Mouse (Mus musculus) cerebellum, adult 11-12 months (tissue): Measurements from ENCODE around the gene Aurkc.
"Not testable (repeated sequence)": the region's sequence is repeated elsewhere in the genome, so short reads cannot be mapped to it uniquely, and the experiment has no call there.

Source experiments
- DNase-seq: peaks from one replicate; pipeline ENCODE4 v3.0.0; 2022

The Aurkc gene

GRCm38 (mm10) chr7:6995251-6995650, at the start of gene Aurkc:
TSS of gene Aurkc (plus strand) at chr7:6995300.
- DNase-seq, result not testable (repeated sequence)

GRCm38 (mm10) chr7:6948061-6948460, 47.0 kb upstream of the Aurkc start:
- DNase-seq, result peak; percentile 67

- DNase-seq, result no peak
Observed at GRCm38 (mm10) chr7:6956576-6956975, 38.5 kb upstream of the Aurkc start.

- no peak for DNase-seq
Observed at GRCm38 (mm10) chr7:6958574-6958973, 36.5 kb upstream of the Aurkc start.

- no peak for DNase-seq
Observed at GRCm38 (mm10) chr7:6973566-6973965, 21.5 kb upstream of the Aurkc start.

- DNase-seq, result no peak
Observed at GRCm38 (mm10) chr7:6976890-6977289, 18.2 kb upstream of the Aurkc start.

DNA sequence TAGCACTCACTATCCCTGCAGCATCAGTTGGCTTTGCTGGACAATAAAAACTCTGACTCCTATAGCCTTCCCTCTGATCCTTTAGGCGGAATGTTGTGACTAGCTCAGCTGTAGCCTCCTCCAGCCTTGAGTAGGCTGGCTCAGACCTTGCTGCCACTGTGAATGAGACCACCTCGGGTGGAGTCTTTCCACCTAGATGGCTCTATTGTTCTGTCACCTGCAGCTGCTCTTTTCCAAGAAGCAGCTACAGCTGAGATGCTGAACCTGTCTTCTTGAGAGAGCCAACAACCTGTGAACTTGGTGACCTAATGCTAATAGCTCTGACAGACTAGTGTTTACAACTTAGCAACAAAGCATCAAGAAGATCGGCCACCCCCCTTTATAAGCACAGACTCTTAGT, 3.8 kb downstream of the Aurkc start:
- not testable (repeated sequence) for DNase-seq

- DNase-seq, result not testable (repeated sequence)
Observed at GRCm38 (mm10) chr7:7005441-7005840, 10.3 kb downstream of the Aurkc start.

DNA sequence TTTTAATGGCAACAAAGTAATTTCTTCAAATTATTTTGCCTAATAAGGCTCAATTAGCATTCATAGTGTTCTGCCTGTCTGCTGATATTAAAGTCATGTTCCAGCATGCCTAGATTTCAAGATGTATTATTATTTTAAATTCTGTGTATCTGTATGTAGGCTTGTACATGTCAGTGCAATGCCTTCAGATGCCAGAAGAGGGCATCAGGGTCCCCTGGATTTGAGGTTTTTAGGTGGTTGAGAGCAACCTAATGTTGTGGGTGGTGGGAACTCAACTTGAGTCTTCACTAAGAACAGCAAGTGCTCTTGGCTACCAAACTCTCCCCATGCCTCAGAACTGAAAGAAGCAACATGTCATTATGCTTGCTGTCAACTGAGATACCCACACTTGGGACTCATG, 32.3 kb downstream of the Aurkc start:
- no peak for DNase-seq

DNA sequence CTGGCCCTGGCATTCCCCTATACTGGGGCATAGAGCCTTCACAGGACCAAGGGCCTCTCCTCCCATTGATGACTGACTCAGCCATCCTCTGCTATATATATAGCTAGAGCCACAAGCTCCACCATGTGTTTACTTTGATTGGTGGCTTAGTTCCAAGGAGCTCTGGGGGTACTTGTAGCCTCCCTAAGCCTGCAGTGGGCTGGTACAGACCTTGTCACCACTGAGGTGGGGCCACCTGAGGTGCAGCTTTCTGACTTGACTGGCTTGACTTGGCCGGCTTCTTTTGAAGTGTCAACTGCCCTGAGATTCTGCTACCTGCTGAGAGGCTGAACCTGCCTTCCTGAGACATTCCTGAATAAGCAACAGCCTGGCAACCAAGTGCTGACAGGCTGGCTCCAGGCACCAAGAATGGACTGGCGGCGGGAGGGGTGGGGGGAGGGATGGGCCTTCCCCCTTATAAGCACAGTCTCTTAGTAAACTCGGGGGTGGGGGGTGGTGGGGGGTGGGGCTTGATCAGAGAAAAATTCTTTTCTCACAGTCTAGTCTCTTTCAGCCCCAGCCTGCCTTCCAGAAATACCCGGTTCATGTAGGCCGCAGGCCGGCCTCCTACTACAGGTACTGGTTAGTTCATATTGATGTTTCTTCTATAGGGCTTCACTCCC, 54.7 kb downstream of the Aurkc start:
- not testable (repeated sequence) for DNase-seq
